Mouse (Mus musculus): Measurements from ENCODE around the gene Fars2. TPM values are rescaled to one million over a fixed set of nuclear protein-coding genes. Genes with fewer than 3 reads are reported as not detected.

The Fars2 gene
- polyA plus RNA-seq, 1 experiment from 2014 or later = 68.1 TPM

DNA sequence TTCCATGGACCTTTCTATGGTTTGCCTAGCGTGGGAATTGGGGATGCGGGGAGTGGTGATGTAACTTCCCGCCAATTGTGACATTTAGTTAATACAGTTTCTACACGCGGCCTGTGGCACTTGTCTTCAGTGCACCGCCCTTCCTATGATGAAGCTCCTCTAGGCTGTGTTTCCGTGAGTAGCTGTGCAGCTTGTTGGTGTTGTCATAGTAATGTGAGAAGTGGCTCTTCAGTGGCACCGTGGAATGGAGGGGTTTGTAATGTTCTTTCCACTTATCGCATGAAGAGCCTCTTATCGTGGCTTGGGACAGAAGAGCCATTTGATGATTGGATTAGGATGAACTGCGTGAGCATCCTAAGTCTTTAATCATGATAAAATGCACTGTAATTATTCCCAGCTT is 369.5 kb downstream of the Fars2 start:
- no peaks in the 10 kb centered on the region for H3K36me3 ChIP-seq (ENCODE audit: control insufficient read depth, insufficient read depth, low read length)
- WGBS = 83% methylated on average over 11 of the region's 11 CpGs
- no peak for ATAC-seq (ENCODE audit: insufficient number of reproducible peaks, insufficient read depth, low FRiP score, low read depth)
- H3K4me1 ChIP-seq (ENCODE audit: control insufficient read depth in 2 of 2, insufficient read depth in 2 of 2, low read length in 2 of 2) = peaks cover 0 to 5% of the 10 kb centered on the region in 2 experiments
- no peak overlapping the region for H3K4me2 ChIP-seq (ENCODE audit: low read length)
- H3K9me3 ChIP-seq (ENCODE audit: control insufficient read depth, low read length) = no peaks in the 10 kb centered on the region
- H3K4me3 ChIP-seq (ENCODE audit: control insufficient read depth in 1 of 2, insufficient read depth in 1 of 2, low read depth in 1 of 2, low read length in 2 of 2) = no peak overlapping the region
- no peak overlapping the region for H3K9ac ChIP-seq (ENCODE audit: low read length)
- H3K27me3 ChIP-seq (ENCODE audit: control insufficient read depth, insufficient read depth, low read length) = no peaks in the 10 kb centered on the region
- H3K27ac ChIP-seq (replicated peaks in 1 of 2; ENCODE audit: control insufficient read depth in 1 of 2, insufficient read depth in 1 of 2, low read depth in 2 of 2, low read length in 2 of 2) = no peak overlapping the region

GRCm38 (mm10) chr13:36489365-36489764 is 372.2 kb downstream of the Fars2 start:
- Histone ChIP-seq H3K9ac (ENCODE audit: low read length) (no peak overlapping the region), H3K27ac (replicated peaks in 1 of 2; ENCODE audit: control insufficient read depth in 1 of 2, insufficient read depth in 1 of 2, low read depth in 2 of 2, low read length in 2 of 2) (no peak overlapping the region), H3K4me2 (ENCODE audit: low read length) (no peak overlapping the region), H3K4me3 (ENCODE audit: control insufficient read depth in 1 of 2, insufficient read depth in 1 of 2, low read depth in 1 of 2, low read length in 2 of 2) (no peak overlapping the region), H3K27me3 (ENCODE audit: control insufficient read depth, insufficient read depth, low read length) (no peaks in the 10 kb centered on the region), H3K36me3 (ENCODE audit: control insufficient read depth, insufficient read depth, low read length) (no peaks in the 10 kb centered on the region), H3K9me3 (ENCODE audit: control insufficient read depth, low read length) (no peaks in the 10 kb centered on the region), H3K4me1 (ENCODE audit: control insufficient read depth in 2 of 2, insufficient read depth in 2 of 2, low read length in 2 of 2) (peaks cover 0 to 5% of the 10 kb centered on the region in 2 experiments)
- WGBS = 48% methylated on average over 2 of the region's 2 CpGs
- no peak for ATAC-seq (ENCODE audit: insufficient number of reproducible peaks, insufficient read depth, low FRiP score, low read depth)

GRCm38 (mm10) chr13:36490612-36491011 is 373.4 kb downstream of the Fars2 start:
- Histone ChIP-seq H3K9ac (ENCODE audit: low read length) (no peak overlapping the region), H3K27me3 (ENCODE audit: control insufficient read depth, insufficient read depth, low read length) (no peaks in the 10 kb centered on the region), H3K27ac (replicated peaks in 1 of 2; ENCODE audit: control insufficient read depth in 1 of 2, insufficient read depth in 1 of 2, low read depth in 2 of 2, low read length in 2 of 2) (no peak overlapping the region), H3K4me3 (ENCODE audit: control insufficient read depth in 1 of 2, insufficient read depth in 1 of 2, low read depth in 1 of 2, low read length in 2 of 2) (no peak overlapping the region), H3K4me2 (ENCODE audit: low read length) (no peak overlapping the region), H3K4me1 (ENCODE audit: control insufficient read depth in 2 of 2, insufficient read depth in 2 of 2, low read length in 2 of 2) (peaks cover 0 to 5% of the 10 kb centered on the region in 2 experiments), H3K9me3 (ENCODE audit: control insufficient read depth, low read length) (peaks cover 3% of the 10 kb centered on the region; the same call in 1 of the 2 replicates), H3K36me3 (ENCODE audit: control insufficient read depth, insufficient read depth, low read length) (no peaks in the 10 kb centered on the region)
- 53% methylated on average over 7 of the region's 7 CpGs for WGBS
- no peak for ATAC-seq (ENCODE audit: insufficient number of reproducible peaks, insufficient read depth, low FRiP score, low read depth)

GRCm38 (mm10) chr13:36492397-36492796 is 375.2 kb downstream of the Fars2 start:
- H3K4me1 ChIP-seq (ENCODE audit: control insufficient read depth in 2 of 2, insufficient read depth in 2 of 2, low read length in 2 of 2) = peaks cover 0 to 5% of the 10 kb centered on the region in 2 experiments
- no peak overlapping the region for H3K4me2 ChIP-seq (ENCODE audit: low read length)
- no peaks in the 10 kb centered on the region for H3K27me3 ChIP-seq (ENCODE audit: control insufficient read depth, insufficient read depth, low read length)
- no peak overlapping the region for H3K9ac ChIP-seq (ENCODE audit: low read length)
- H3K4me3 ChIP-seq (ENCODE audit: control insufficient read depth in 1 of 2, insufficient read depth in 1 of 2, low read depth in 1 of 2, low read length in 2 of 2) = no peak overlapping the region
- H3K36me3 ChIP-seq (ENCODE audit: control insufficient read depth, insufficient read depth, low read length) = no peaks in the 10 kb centered on the region
- WGBS = 85% methylated on average over 3 of the region's 3 CpGs
- no peak overlapping the region for H3K27ac ChIP-seq (replicated peaks in 1 of 2; ENCODE audit: control insufficient read depth in 1 of 2, insufficient read depth in 1 of 2, low read depth in 2 of 2, low read length in 2 of 2)
- no peak for ATAC-seq (ENCODE audit: insufficient number of reproducible peaks, insufficient read depth, low FRiP score, low read depth)
- peaks cover 4% of the 10 kb centered on the region; the same call in 1 of the 2 replicates for H3K9me3 ChIP-seq (ENCODE audit: control insufficient read depth, low read length)

GRCm38 (mm10) chr13:36493294-36493693 is 376.1 kb downstream of the Fars2 start:
- ATAC-seq (ENCODE audit: insufficient number of reproducible peaks, insufficient read depth, low FRiP score, low read depth) = no peak
- WGBS = 60% methylated on average over 2 of the region's 2 CpGs
- H3K4me1 ChIP-seq (ENCODE audit: control insufficient read depth in 2 of 2, insufficient read depth in 2 of 2, low read length in 2 of 2) = peaks cover 0 to 5% of the 10 kb centered on the region in 2 experiments

GRCm38 (mm10) chr13:36493762-36494161 is 376.6 kb downstream of the Fars2 start:
- Histone ChIP-seq H3K36me3 (ENCODE audit: control insufficient read depth, insufficient read depth, low read length) (no peaks in the 10 kb centered on the region), H3K9me3 (ENCODE audit: control insufficient read depth, low read length) (peaks cover 4% of the 10 kb centered on the region; the same call in 1 of the 2 replicates), H3K9ac (ENCODE audit: low read length) (no peak overlapping the region), H3K27ac (replicated peaks in 1 of 2; ENCODE audit: control insufficient read depth in 1 of 2, insufficient read depth in 1 of 2, low read depth in 2 of 2, low read length in 2 of 2) (no peak overlapping the region), H3K4me1 (ENCODE audit: control insufficient read depth in 2 of 2, insufficient read depth in 2 of 2, low read length in 2 of 2) (peaks cover 0 to 5% of the 10 kb centered on the region in 2 experiments), H3K4me3 (ENCODE audit: control insufficient read depth in 1 of 2, insufficient read depth in 1 of 2, low read depth in 1 of 2, low read length in 2 of 2) (no peak overlapping the region), H3K27me3 (ENCODE audit: control insufficient read depth, insufficient read depth, low read length) (no peaks in the 10 kb centered on the region), H3K4me2 (ENCODE audit: low read length) (no peak overlapping the region)
- ATAC-seq (ENCODE audit: insufficient number of reproducible peaks, insufficient read depth, low FRiP score, low read depth) = no peak
- WGBS = 89% methylated on average over 7 of the region's 7 CpGs

More at GRCm38 (mm10) chr13:36493294-36493693, 376.1 kb downstream of the Fars2 start:
- no peak overlapping the region for H3K27ac ChIP-seq (replicated peaks in 1 of 2; ENCODE audit: control insufficient read depth in 1 of 2, insufficient read depth in 1 of 2, low read depth in 2 of 2, low read length in 2 of 2)
- no peaks in the 10 kb centered on the region for H3K36me3 ChIP-seq (ENCODE audit: control insufficient read depth, insufficient read depth, low read length)
- H3K9ac ChIP-seq (ENCODE audit: low read length) = no peak overlapping the region
- H3K27me3 ChIP-seq (ENCODE audit: control insufficient read depth, insufficient read depth, low read length) = no peaks in the 10 kb centered on the region
- no peak overlapping the region for H3K4me3 ChIP-seq (ENCODE audit: control insufficient read depth in 1 of 2, insufficient read depth in 1 of 2, low read depth in 1 of 2, low read length in 2 of 2)
- H3K4me2 ChIP-seq (ENCODE audit: low read length) = no peak overlapping the region
- H3K9me3 ChIP-seq (ENCODE audit: control insufficient read depth, low read length) = peaks cover 4% of the 10 kb centered on the region; the same call in 1 of the 2 replicates

GRCm38 (mm10) chr13:36495980-36496379 is 378.8 kb downstream of the Fars2 start:
- Histone ChIP-seq H3K4me3 (ENCODE audit: control insufficient read depth in 1 of 2, insufficient read depth in 1 of 2, low read depth in 1 of 2, low read length in 2 of 2) (no peak overlapping the region), H3K36me3 (ENCODE audit: control insufficient read depth, insufficient read depth, low read length) (no peaks in the 10 kb centered on the region), H3K9ac (ENCODE audit: low read length) (no peak overlapping the region), H3K4me1 (ENCODE audit: control insufficient read depth in 2 of 2, insufficient read depth in 2 of 2, low read length in 2 of 2) (no peaks in the 10 kb centered on the region; a peak in 1 of 4 replicates), H3K27ac (replicated peaks in 1 of 2; ENCODE audit: control insufficient read depth in 1 of 2, insufficient read depth in 1 of 2, low read depth in 2 of 2, low read length in 2 of 2) (no peak overlapping the region), H3K27me3 (ENCODE audit: control insufficient read depth, insufficient read depth, low read length) (no peaks in the 10 kb centered on the region), H3K9me3 (ENCODE audit: control insufficient read depth, low read length) (peaks cover 4% of the 10 kb centered on the region; the same call in 1 of the 2 replicates), H3K4me2 (ENCODE audit: low read length) (no peak overlapping the region)
- WGBS = 88% methylated on average over 2 of the region's 2 CpGs
- no peak for ATAC-seq (ENCODE audit: insufficient number of reproducible peaks, insufficient read depth, low FRiP score, low read depth)

GRCm38 (mm10) chr13:36497346-36497745 is 380.1 kb downstream of the Fars2 start:
- peaks cover 4% of the 10 kb centered on the region; the same call in 1 of the 2 replicates for H3K9me3 ChIP-seq (ENCODE audit: control insufficient read depth, low read length)
- no peaks in the 10 kb centered on the region for H3K27me3 ChIP-seq (ENCODE audit: control insufficient read depth, insufficient read depth, low read length)
- no peaks in the 10 kb centered on the region for H3K36me3 ChIP-seq (ENCODE audit: control insufficient read depth, insufficient read depth, low read length)
- no peaks in the 10 kb centered on the region for H3K4me1 ChIP-seq (ENCODE audit: control insufficient read depth in 2 of 2, insufficient read depth in 2 of 2, low read length in 2 of 2)
- ATAC-seq (ENCODE audit: insufficient number of reproducible peaks, insufficient read depth, low FRiP score, low read depth) = no peak
- no peak overlapping the region for H3K27ac ChIP-seq (replicated peaks in 1 of 2; ENCODE audit: control insufficient read depth in 1 of 2, insufficient read depth in 1 of 2, low read depth in 2 of 2, low read length in 2 of 2)
- WGBS = 52% methylated on average over 4 of the region's 4 CpGs
- no peak overlapping the region for H3K4me2 ChIP-seq (ENCODE audit: low read length)
- no peak overlapping the region for H3K9ac ChIP-seq (ENCODE audit: low read length)
- no peak overlapping the region for H3K4me3 ChIP-seq (ENCODE audit: control insufficient read depth in 1 of 2, insufficient read depth in 1 of 2, low read depth in 1 of 2, low read length in 2 of 2)
